In the genomic region with DNA sequence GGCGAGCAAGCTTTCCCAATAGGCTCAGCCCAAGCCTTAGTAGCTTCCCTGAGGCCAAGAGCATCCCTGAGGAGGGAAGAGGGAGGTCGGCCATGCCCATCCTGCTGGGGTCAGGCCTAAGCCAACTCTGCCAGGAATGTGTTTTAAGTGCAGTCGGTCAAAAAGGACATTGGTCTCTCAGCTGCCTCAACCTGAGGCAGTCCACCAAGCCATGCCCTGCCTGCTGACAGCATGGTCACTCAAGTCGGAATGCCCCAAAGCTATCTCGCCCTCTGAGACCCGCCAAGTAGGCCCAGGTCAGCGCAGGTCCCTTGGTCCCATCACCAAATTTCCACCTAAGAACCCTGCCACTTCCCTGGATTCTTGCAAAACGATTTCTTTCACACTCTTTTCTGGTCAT, we compare ENCODE assay signal across 24 mouse cellular contexts. TPM values are rescaled to one million over a fixed set of nuclear protein-coding genes. Genes with fewer than 3 reads are reported as not detected.
"Had no signal": no experiment of that assay in that cellular context is flagged by ENCODE, and none has a peak within 500 bp of the region (broad histone marks: within the 10 kb centered on the region; RNA-seq: fewer than 3 reads in every experiment).

No protein-coding gene starts in this region.

- H3K27ac ChIP-seq: heart, embryonic 10.5 days; hindbrain, embryonic 13.5 days; hindbrain, embryonic 15.5 days; hindbrain, postnatal 0 days; intestine, embryonic 15.5 days; kidney, embryonic 15.5 days; kidney, postnatal 0 days; left cerebral cortex, adult 2 months; limb, embryonic 13.5 days; limb, embryonic 15.5 days had no signal

- H3K36me3 ChIP-seq: heart, embryonic 10.5 days; heart, embryonic 12.5 days; hindbrain, embryonic 13.5 days; hindbrain, embryonic 15.5 days; intestine, embryonic 15.5 days; kidney, embryonic 15.5 days; limb, embryonic 13.5 days; limb, embryonic 15.5 days had no signal

- ATAC-seq: forebrain, postnatal 0 days; hindbrain, postnatal 0 days; intestine, embryonic 15.5 days had no signal

- H3K9me3 ChIP-seq: heart, embryonic 10.5 days; heart, embryonic 12.5 days; hindbrain, embryonic 13.5 days; hindbrain, embryonic 15.5 days; intestine, embryonic 15.5 days; kidney, embryonic 15.5 days; limb, embryonic 13.5 days; limb, embryonic 15.5 days had no signal

- H3K27me3 ChIP-seq: hindbrain, embryonic 13.5 days; hindbrain, embryonic 15.5 days; intestine, embryonic 15.5 days; kidney, embryonic 15.5 days; limb, embryonic 13.5 days; limb, embryonic 15.5 days had no signal

- DNase-seq: forebrain, postnatal 0 days; gastrocnemius, postnatal 14 days; gastrocnemius, postnatal 36 days; heart, postnatal 10 days; heart, postnatal 36 days; kidney, adult 11 months; kidney, adult 2 months; kidney, adult 9 months; kidney, postnatal 14 days; kidney, postnatal 36 days had no signal

- H3K4me1 ChIP-seq: hindbrain, embryonic 13.5 days; hindbrain, embryonic 15.5 days; intestine, embryonic 15.5 days; limb, embryonic 13.5 days; limb, embryonic 15.5 days had no signal

- H3K9ac ChIP-seq: forebrain, postnatal 0 days; heart, embryonic 12.5 days; hindbrain, embryonic 13.5 days; hindbrain, embryonic 15.5 days; intestine, embryonic 15.5 days; kidney, embryonic 15.5 days; limb, embryonic 13.5 days; limb, embryonic 15.5 days had no signal

- H3K4me3 ChIP-seq: heart, embryonic 10.5 days; heart, embryonic 12.5 days; hindbrain, embryonic 13.5 days; hindbrain, embryonic 15.5 days; intestine, embryonic 15.5 days; kidney, embryonic 15.5 days; left cerebral cortex, adult 2 months; limb, embryonic 13.5 days; limb, embryonic 15.5 days had no signal

- H3K4me2 ChIP-seq: heart, embryonic 12.5 days; hindbrain, embryonic 13.5 days; hindbrain, embryonic 15.5 days; intestine, embryonic 15.5 days; kidney, embryonic 15.5 days; limb, embryonic 13.5 days; limb, embryonic 15.5 days had no signal

RNA-seq across cellular contexts. Expression of a gene that starts 8.0 kb away (rescaled TPM):
- polyA plus RNA-seq: forebrain, postnatal 0 days; hindbrain, embryonic 11.5 days; hindbrain, embryonic 13.5 days; hindbrain, embryonic 15.5 days; hindbrain, postnatal 0 days; kidney, embryonic 15.5 days; limb, embryonic 13.5 days had no signal

RNA-seq across cellular contexts. Expression of a gene that starts 8.1 kb away (rescaled TPM):
- polyA plus RNA-seq: heart, embryonic 10.5 days; heart, embryonic 14.5 days; kidney, embryonic 15.5 days; liver, adult 2 months had no signal
